Mouse (Mus musculus): ENCODE data around the gene Rab5c. TPM values are rescaled to one million over a fixed set of nuclear protein-coding genes. Genes with fewer than 3 reads are reported as not detected.

Rab5c gene
- polyA plus RNA-seq, 1 experiment from 2014 or later: 194 TPM

GRCm38 (mm10) chr11:100736746-100737080, 1.3 kb downstream of the Rab5c start:
- ChIA-PET CTCF (no interaction called here), POLR2A (interaction anchor here (0.7 kb wide), 2 partner anchors 20 to 56 kb away, joined by 3 to 4 read pairs; no protein-coding TSS in a partner anchor)
- no peak for TF ChIP-seq CTCF (IDR thresholded peaks at IDR 0.05)
- no peaks in the 10 kb centered on the region for H3K27me3 ChIP-seq
- in situ Hi-C loops (cut with MboI; ENCODE audit: low pct_unique_long_range_greater_than_20kb): no loop called here
- DNase-seq (ENCODE audit: low read depth, low spot score) (no peak), ATAC-seq (no peak)

GRCm38 (mm10) chr11:100735954-100736745, 1.9 kb downstream of the Rab5c start:
- POLR2A ChIA-PET: interaction anchor here (0.7 kb wide), 1 partner anchor 19 kb away, joined by 4 read pairs; no protein-coding TSS in a partner anchor
- CTCF ChIA-PET: no interaction called here
- no peak for TF ChIP-seq CTCF (IDR thresholded peaks at IDR 0.05)
- no peaks in the 10 kb centered on the region for H3K27me3 ChIP-seq
- ATAC-seq (no peak), DNase-seq (ENCODE audit: low read depth, low spot score) (no peak)
- in situ Hi-C loops (cut with MboI; ENCODE audit: low pct_unique_long_range_greater_than_20kb): no loop called here

DNA sequence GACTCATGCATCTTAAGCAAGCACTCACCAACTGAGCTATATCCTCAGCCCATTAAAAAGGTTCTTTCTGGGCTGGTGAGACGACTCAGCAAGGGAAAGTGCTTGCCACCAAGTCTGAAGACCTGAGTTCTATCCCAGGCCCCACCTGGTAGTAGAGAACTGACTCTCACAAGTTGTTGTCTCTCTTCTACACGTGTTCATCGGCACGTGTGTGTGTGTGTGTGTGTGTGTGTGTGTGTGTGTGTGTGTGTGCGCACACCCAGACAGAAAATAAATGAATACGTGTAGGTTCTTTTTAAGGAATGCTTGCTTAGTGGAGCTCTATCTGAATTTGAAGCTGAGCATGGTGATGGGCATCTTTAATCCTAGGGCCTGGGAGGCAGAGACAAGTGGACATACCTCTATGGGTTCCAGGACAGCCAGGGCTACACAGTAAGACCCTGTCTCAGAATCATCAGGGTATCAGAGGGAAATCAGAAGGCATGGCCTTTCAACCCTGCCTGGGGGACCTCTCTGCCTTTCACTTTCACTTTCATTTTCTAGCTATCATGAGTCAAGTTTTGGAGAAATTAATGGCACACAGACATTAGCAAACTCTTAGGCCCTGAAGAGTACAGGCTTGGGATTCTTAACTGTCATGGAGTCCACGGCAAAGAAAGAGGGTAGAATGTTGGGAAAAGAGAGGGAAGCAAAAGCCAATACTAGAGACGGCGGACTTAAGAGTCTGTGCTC, 2.7 kb downstream of the Rab5c start:
- POLR2A ChIA-PET: no interaction called here
- DNase-seq (ENCODE audit: low read depth, low spot score) (no peak), ATAC-seq (no peak)
- TF ChIP-seq CTCF (IDR thresholded peaks at IDR 0.05): no peak
- H3K27me3 ChIP-seq: no peaks in the 10 kb centered on the region
- CTCF ChIA-PET: no interaction called here
- in situ Hi-C loops (cut with MboI; ENCODE audit: low pct_unique_long_range_greater_than_20kb): no loop called here

- CTCF ChIA-PET: interaction anchor here (1.2 kb wide), 1 partner anchor 16 kb away, joined by 5 read pairs; no protein-coding TSS in a partner anchor
- DNase-seq (ENCODE audit: low read depth, low spot score): no peak
- H3K27me3 ChIP-seq: no peaks in the 10 kb centered on the region
- POLR2A ChIA-PET: interaction anchor here (0.6 kb wide), 2 partner anchors 81 to 114 kb away, joined by 3 to 4 read pairs; no protein-coding TSS in a partner anchor
- TF ChIP-seq CTCF (IDR thresholded peaks at IDR 0.05): no peak
- ATAC-seq: no peak
- in situ Hi-C loops (cut with MboI; ENCODE audit: low pct_unique_long_range_greater_than_20kb): no loop called here
These were observed 7.4 kb downstream of the Rab5c start for GRCm38 (mm10) chr11:100730477-100731205.

- POLR2A ChIA-PET: no interaction called here
- no peaks in the 10 kb centered on the region for H3K27me3 ChIP-seq
- in situ Hi-C loops (cut with MboI; ENCODE audit: low pct_unique_long_range_greater_than_20kb): no loop called here
- TF ChIP-seq CTCF (IDR thresholded peaks at IDR 0.05): no peak
- DNase-seq (ENCODE audit: low read depth, low spot score) (no peak), ATAC-seq (no peak)
- CTCF ChIA-PET: interaction anchor here (1.2 kb wide), 1 partner anchor 16 kb away, joined by 5 read pairs; no protein-coding TSS in a partner anchor
These were observed 8.0 kb downstream of the Rab5c start for GRCm38 (mm10) chr11:100729976-100730375.

DNA sequence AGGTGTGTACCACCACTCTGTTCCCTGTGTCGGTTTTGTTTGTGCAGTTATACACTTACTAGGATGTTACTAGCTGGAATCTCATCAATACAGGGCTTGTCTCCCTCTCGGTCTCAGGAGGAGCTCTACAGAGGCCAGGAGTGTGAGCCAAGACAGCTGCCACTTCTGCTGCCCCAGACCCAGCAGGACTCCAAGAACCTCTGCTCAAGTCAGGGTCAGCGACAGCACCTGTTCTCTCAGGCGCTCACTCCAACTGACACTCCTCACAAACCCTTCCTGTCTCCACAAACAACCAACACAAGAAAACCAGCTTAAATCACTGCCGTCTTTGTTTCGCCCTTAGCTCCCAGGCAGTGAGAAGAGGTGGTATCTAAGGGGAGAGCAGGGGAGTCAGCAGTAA, 9.4 kb downstream of the Rab5c start:
- no peak for ATAC-seq
- POLR2A ChIA-PET: no interaction called here
- no peak for DNase-seq (ENCODE audit: low read depth, low spot score)
- CTCF ChIA-PET: no interaction called here
- TF ChIP-seq CTCF (IDR thresholded peaks at IDR 0.05): no peak
- in situ Hi-C loops (cut with MboI; ENCODE audit: low pct_unique_long_range_greater_than_20kb): no loop called here
- H3K27me3 ChIP-seq: no peaks in the 10 kb centered on the region

- TF ChIP-seq CTCF (IDR thresholded peaks at IDR 0.05): no peak
- ChIA-PET POLR2A (no interaction called here), CTCF (no interaction called here)
- in situ Hi-C loops (cut with MboI; ENCODE audit: low pct_unique_long_range_greater_than_20kb): no loop called here
- no peak for DNase-seq (ENCODE audit: low read depth, low spot score)
- ATAC-seq: no peak
- H3K27me3 ChIP-seq: no peaks in the 10 kb centered on the region
These were observed 10.8 kb downstream of the Rab5c start for GRCm38 (mm10) chr11:100727201-100727600.

GRCm38 (mm10) chr11:100724919-100725512, 13.0 kb downstream of the Rab5c start:
- CTCF ChIA-PET: interaction anchor here (1.4 kb wide), 1 partner anchor 10 kb away, joined by 4 read pairs; no protein-coding TSS in a partner anchor
- no peaks in the 10 kb centered on the region for H3K27me3 ChIP-seq
- in situ Hi-C loops (cut with MboI; ENCODE audit: low pct_unique_long_range_greater_than_20kb): no loop called here
- TF ChIP-seq CTCF (IDR thresholded peaks at IDR 0.05): no peak
- POLR2A ChIA-PET: no interaction called here
- DNase-seq (ENCODE audit: low read depth, low spot score) (no peak), ATAC-seq (no peak)

DNA sequence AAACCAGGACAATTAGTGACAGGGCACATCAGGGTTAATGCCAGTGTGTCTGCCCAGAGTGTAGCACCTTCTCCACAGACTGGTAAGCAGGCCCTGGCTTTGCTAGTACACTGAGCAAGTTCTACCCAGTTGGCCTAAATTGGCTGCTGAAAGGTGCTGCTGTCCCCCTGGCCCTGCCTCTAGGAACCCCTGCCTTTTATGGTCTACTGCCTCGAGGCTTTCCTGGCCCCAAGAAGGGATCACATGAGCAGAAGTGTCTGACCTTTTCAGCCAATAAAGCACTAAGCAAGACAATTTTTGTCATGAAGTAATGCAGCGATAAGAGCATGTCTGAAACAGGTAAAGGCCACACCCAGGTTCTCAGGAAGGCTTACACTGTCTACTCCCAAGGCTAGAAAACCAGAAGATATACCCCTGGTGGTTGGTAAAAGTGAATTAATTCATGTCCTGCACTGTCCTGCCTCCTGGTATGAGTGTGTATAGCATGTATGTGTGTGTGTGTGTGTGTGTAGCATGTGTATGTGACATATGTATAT, 15.5 kb downstream of the Rab5c start:
- no peak for TF ChIP-seq CTCF (IDR thresholded peaks at IDR 0.05)
- CTCF ChIA-PET: no interaction called here
- ATAC-seq (no peak), DNase-seq (ENCODE audit: low read depth, low spot score) (no peak)
- POLR2A ChIA-PET: interaction anchor here (1.9 kb wide), 1 partner anchor 11 kb away, joined by 6 read pairs; the partner anchor contains the start of gene Kat2a
- H3K27me3 ChIP-seq: no peaks in the 10 kb centered on the region
- in situ Hi-C loops (cut with MboI; ENCODE audit: low pct_unique_long_range_greater_than_20kb): no loop called here

All from Patski (cell line).